Mouse (Mus musculus): ENCODE data around the gene Fam83e. TPM values are rescaled to one million over a fixed set of nuclear protein-coding genes. Genes with fewer than 3 reads are reported as not detected.

Fam83e gene
- polyA plus RNA-seq, 1 experiment from 2014 or later = 0.28 TPM

DNA sequence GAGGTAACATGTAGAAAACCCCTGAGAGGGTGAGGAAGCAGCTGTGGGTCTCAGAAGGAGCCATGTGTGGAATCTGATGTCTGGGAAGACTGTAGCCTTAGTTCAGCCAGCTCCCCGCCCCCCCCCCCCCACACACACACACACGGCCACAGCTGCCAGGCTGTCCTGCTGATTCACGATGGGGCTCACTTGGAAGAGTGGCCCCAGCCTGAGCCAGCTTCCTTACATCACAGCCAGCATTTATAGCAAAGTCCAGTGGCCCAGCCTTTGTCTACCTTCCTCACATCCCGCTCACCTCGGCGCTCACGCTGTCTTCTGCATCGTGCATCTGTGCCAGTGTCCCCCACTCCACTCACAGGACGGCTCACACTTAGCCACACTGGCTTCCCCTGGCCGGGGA, 28.4 kb downstream of the Fam83e start:
- no peaks in the 10 kb centered on the region for H3K27me3 ChIP-seq (ENCODE audit: insufficient read depth, low read length)
- H3K4me2 ChIP-seq (ENCODE audit: low read length) = no peak overlapping the region
- H3K27ac ChIP-seq = 0 out of 2 replicates have a peak overlapping the region, but pooled peaks have one; percentile 13
- H3K4me1 ChIP-seq (replicated peaks; ENCODE audit: insufficient read depth, low read length) = no peaks in the 10 kb centered on the region
- H3K36me3 ChIP-seq (ENCODE audit: insufficient read depth, low read length) = no peaks in the 10 kb centered on the region
- no peak for ATAC-seq (replicated peaks; ENCODE audit: low FRiP score, low read depth)
- DNase-seq (ENCODE audit: low spot score) = no peak
- no peak overlapping the region for H3K9ac ChIP-seq (ENCODE audit: low read depth, low read length)
- H3K4me3 ChIP-seq (replicated peaks; ENCODE audit: low read depth, low read length) = no peak overlapping the region
- no peaks in the 10 kb centered on the region for H3K9me3 ChIP-seq (replicated peaks; ENCODE audit: low read length)
- 29% methylated on average over 8 of the region's 10 CpGs for WGBS
- TF ChIP-seq CTCF (IDR thresholded peaks at IDR 0.05; ENCODE audit: low read depth) = no peak

DNA sequence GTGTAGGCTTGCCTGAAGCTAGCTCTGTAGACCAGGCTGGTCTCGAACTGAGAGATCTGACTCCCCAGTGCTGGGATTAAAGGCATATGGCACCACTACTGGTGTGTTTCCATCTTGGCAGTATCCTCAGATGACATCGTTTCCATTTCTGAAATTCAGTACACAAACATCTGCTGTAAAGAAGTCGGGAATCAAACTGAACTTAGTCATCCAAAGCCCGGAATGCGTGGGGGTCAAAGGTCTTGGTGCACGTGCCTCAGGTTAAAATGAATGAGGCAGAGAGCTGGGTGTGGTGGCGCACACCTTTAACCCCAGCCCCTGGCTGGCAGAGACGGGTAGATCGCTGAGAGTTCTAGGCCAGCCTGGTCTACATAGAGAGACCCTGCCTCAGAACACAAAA, 29.1 kb downstream of the Fam83e start:
- no peak for ATAC-seq (replicated peaks; ENCODE audit: low FRiP score, low read depth)
- no peak for DNase-seq (ENCODE audit: low spot score)
- no peak overlapping the region for H3K9ac ChIP-seq (ENCODE audit: low read depth, low read length)
- no peaks in the 10 kb centered on the region for H3K9me3 ChIP-seq (replicated peaks; ENCODE audit: low read length)
- H3K27ac ChIP-seq = no peak overlapping the region
- no peak overlapping the region for H3K4me3 ChIP-seq (replicated peaks; ENCODE audit: low read depth, low read length)
- H3K4me2 ChIP-seq (ENCODE audit: low read length) = no peak overlapping the region
- H3K4me1 ChIP-seq (replicated peaks; ENCODE audit: insufficient read depth, low read length) = no peaks in the 10 kb centered on the region
- H3K36me3 ChIP-seq (ENCODE audit: insufficient read depth, low read length) = no peaks in the 10 kb centered on the region
- no peak for TF ChIP-seq CTCF (IDR thresholded peaks at IDR 0.05; ENCODE audit: low read depth)
- H3K27me3 ChIP-seq (ENCODE audit: insufficient read depth, low read length) = no peaks in the 10 kb centered on the region
- 52% methylated on average over 9 of the region's 9 CpGs for WGBS

DNA sequence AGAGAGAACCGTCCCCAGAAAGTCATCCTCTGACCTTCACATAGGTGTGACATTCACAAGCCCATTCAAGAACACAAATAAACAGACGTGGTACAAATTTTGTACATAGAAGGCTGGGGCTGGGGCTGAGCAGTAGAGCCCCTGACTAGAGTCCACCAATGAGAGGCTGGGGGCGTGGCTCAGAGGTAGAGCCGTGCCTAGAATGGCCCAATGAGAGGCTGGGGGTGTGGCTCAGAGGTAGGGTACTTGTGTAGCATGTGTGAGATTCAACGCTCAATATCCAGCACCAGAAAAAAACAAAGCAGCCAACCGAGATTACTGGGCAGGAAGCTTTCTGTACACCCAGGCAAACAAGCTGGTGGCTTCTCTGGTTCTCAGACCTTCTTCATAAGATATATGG, 34.7 kb downstream of the Fam83e start:
- 54% methylated on average over 6 of the region's 6 CpGs for WGBS

DNA sequence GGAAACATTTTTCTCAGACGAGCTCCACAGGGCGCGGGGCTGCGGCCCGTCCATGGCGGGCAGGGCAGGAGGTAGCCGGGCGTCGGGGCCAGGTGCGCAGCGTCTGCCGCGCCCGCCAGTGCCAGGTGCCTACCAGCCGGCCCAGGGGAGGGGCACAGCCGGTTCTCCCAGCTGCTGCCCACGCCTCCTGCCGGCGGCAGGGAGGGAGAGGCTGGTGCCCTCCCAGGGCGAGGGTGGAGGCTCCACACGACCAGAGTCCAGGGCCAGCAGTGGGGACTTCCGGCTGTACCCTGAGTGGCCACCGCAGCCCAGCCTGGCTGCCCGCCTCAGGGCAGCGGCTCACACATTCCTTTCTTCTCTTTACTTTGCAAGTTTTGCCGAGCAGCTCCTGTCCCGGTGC, 38.4 kb downstream of the Fam83e start:
- peak; percentile 90 for ATAC-seq (replicated peaks; ENCODE audit: low FRiP score, low read depth)
- 0 out of 2 replicates have a peak overlapping the region, but pooled peaks have one; percentile 14 for H3K9ac ChIP-seq (ENCODE audit: low read depth, low read length)
- 6% methylated on average over 24 of the region's 27 CpGs for WGBS

More for the DNA sequence above, 34.7 kb downstream of the Fam83e start:
- no peaks in the 10 kb centered on the region for H3K36me3 ChIP-seq (ENCODE audit: insufficient read depth, low read length)
- H3K9ac ChIP-seq (ENCODE audit: low read depth, low read length) = no peak overlapping the region
- H3K27me3 ChIP-seq (ENCODE audit: insufficient read depth, low read length) = no peaks in the 10 kb centered on the region
- TF ChIP-seq CTCF (IDR thresholded peaks at IDR 0.05; ENCODE audit: low read depth) = no peak
- ATAC-seq (replicated peaks; ENCODE audit: low FRiP score, low read depth) (no peak), DNase-seq (ENCODE audit: low spot score) (no peak)
- peaks cover 5% of the 10 kb centered on the region; the same call in 1 of the 2 replicates for H3K4me1 ChIP-seq (replicated peaks; ENCODE audit: insufficient read depth, low read length)
- no peak overlapping the region for H3K4me2 ChIP-seq (ENCODE audit: low read length)
- no peak overlapping the region for H3K4me3 ChIP-seq (replicated peaks; ENCODE audit: low read depth, low read length)
- H3K27ac ChIP-seq = no peak overlapping the region
- no peaks in the 10 kb centered on the region for H3K9me3 ChIP-seq (replicated peaks; ENCODE audit: low read length)

DNA sequence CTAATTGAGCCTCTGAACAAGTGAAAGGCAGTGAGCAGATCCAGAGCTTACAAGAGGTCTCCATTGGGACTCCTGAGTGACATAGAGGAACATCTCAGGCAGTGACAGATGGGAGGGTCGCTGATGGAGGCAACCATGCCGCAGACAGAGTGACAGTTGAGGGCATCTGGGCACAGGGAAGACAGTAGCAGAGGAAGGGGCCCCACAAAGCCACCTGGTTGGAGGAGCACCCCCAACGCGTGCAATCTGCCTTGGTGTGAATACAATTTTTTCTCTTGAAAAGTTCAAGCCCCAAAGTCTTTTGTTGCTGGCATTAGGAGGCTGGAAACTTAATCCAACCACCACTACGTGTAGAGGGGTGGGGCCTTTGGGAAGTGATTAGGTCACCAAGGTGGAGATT, 39.1 kb downstream of the Fam83e start:
- no peak for DNase-seq (ENCODE audit: low spot score)
- H3K36me3 ChIP-seq (ENCODE audit: insufficient read depth, low read length) = no peaks in the 10 kb centered on the region
- no peak overlapping the region for H3K4me2 ChIP-seq (ENCODE audit: low read length)
- TF ChIP-seq CTCF (IDR thresholded peaks at IDR 0.05; ENCODE audit: low read depth) = no peak
- no peak overlapping the region for H3K4me3 ChIP-seq (replicated peaks; ENCODE audit: low read depth, low read length)
- no peaks in the 10 kb centered on the region for H3K9me3 ChIP-seq (replicated peaks; ENCODE audit: low read length)
- no peak overlapping the region for H3K27ac ChIP-seq
- no peaks in the 10 kb centered on the region for H3K27me3 ChIP-seq (ENCODE audit: insufficient read depth, low read length)
- no peak overlapping the region for H3K9ac ChIP-seq (ENCODE audit: low read depth, low read length)
- H3K4me1 ChIP-seq (replicated peaks; ENCODE audit: insufficient read depth, low read length) = peaks cover 5% of the 10 kb centered on the region; the same call in 1 of the 2 replicates
- no peak for ATAC-seq (replicated peaks; ENCODE audit: low FRiP score, low read depth)
- 64% methylated on average over 5 of the region's 5 CpGs for WGBS

More for the DNA sequence above, 38.4 kb downstream of the Fam83e start:
- TF ChIP-seq CTCF (IDR thresholded peaks at IDR 0.05; ENCODE audit: low read depth) = peak; percentile 50; the same call in 1 of the 2 replicates
- no peaks in the 10 kb centered on the region for H3K36me3 ChIP-seq (ENCODE audit: insufficient read depth, low read length)
- H3K4me1 ChIP-seq (replicated peaks; ENCODE audit: insufficient read depth, low read length) = peaks cover 5% of the 10 kb centered on the region; the same call in 1 of the 2 replicates
- no peaks in the 10 kb centered on the region for H3K9me3 ChIP-seq (replicated peaks; ENCODE audit: low read length)
- H3K4me2 ChIP-seq (ENCODE audit: low read length) = peak overlapping the region; percentile 51
- H3K27ac ChIP-seq = no peak overlapping the region
- no peaks in the 10 kb centered on the region for H3K27me3 ChIP-seq (ENCODE audit: insufficient read depth, low read length)
- peak; percentile 40 for DNase-seq (ENCODE audit: low spot score)
- H3K4me3 ChIP-seq (replicated peaks; ENCODE audit: low read depth, low read length) = peak overlapping the region; percentile 11; the same call in 1 of the 2 replicates

DNA sequence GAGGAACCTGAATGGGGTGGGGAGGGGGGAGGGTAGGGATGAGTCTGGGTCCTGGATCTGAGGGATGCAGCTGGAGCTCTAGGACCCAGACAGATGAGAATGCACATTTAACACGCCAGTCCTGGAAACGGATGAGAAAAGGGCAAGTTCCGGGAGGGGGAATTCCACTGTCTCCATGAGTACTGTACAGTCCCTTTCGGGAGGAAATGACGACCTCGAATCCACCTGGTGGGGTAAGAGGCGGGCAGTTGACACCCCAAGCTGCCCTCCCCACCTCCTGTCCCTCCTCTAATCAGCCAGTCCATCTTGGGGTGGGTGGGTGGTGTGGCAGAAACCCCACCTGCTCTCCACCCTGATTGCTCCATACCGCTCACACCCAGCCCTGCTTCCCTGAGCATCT, 45.0 kb downstream of the Fam83e start:
- ATAC-seq (replicated peaks; ENCODE audit: low FRiP score, low read depth) (0 out of 2 replicates have a peak, but pooled peaks have one; percentile 36), DNase-seq (ENCODE audit: low spot score) (no peak)
- Histone ChIP-seq H3K36me3 (ENCODE audit: insufficient read depth, low read length) (no peaks in the 10 kb centered on the region), H3K27me3 (ENCODE audit: insufficient read depth, low read length) (no peaks in the 10 kb centered on the region), H3K9me3 (replicated peaks; ENCODE audit: low read length) (no peaks in the 10 kb centered on the region), H3K4me1 (replicated peaks; ENCODE audit: insufficient read depth, low read length) (no peaks in the 10 kb centered on the region; the same call in 1 of the 2 replicates), H3K9ac (ENCODE audit: low read depth, low read length) (no peak overlapping the region), H3K4me3 (replicated peaks; ENCODE audit: low read depth, low read length) (no peak overlapping the region), H3K4me2 (ENCODE audit: low read length) (no peak overlapping the region), H3K27ac (no peak overlapping the region)
- no peak for TF ChIP-seq CTCF (IDR thresholded peaks at IDR 0.05; ENCODE audit: low read depth)
- WGBS = 51% methylated on average over 8 of the region's 8 CpGs

DNA sequence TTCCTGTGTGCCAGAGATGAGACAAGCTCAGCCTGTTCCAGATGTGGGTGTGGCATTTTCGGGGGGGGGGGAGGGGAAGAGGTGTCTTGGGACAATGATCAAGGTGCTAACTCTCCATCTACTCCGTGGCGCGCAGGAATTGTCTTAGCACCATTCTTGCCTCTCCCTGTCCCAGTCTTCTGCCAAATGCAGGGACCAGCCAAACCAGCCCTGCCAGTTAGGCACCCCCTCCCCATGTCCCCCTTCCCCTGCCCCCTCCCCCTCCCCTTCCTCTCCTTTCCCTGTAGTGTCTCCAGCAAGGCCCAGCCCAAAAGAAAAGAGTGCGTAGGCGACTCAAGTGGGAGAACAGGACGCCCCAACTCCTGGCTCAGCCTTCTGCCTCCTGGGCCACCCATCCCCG, 45.8 kb downstream of the Fam83e start:
- no peak for DNase-seq (ENCODE audit: low spot score)
- H3K36me3 ChIP-seq (ENCODE audit: insufficient read depth, low read length) = no peaks in the 10 kb centered on the region
- H3K4me3 ChIP-seq (replicated peaks; ENCODE audit: low read depth, low read length) = no peak overlapping the region
- no peak for ATAC-seq (replicated peaks; ENCODE audit: low FRiP score, low read depth)
- WGBS = 51% methylated on average over 7 of the region's 8 CpGs
- H3K4me2 ChIP-seq (ENCODE audit: low read length) = no peak overlapping the region
- H3K27ac ChIP-seq = no peak overlapping the region
- no peaks in the 10 kb centered on the region for H3K27me3 ChIP-seq (ENCODE audit: insufficient read depth, low read length)
- no peak overlapping the region for H3K9ac ChIP-seq (ENCODE audit: low read depth, low read length)
- TF ChIP-seq CTCF (IDR thresholded peaks at IDR 0.05; ENCODE audit: low read depth) = no peak
- no peaks in the 10 kb centered on the region; the same call in 1 of the 2 replicates for H3K4me1 ChIP-seq (replicated peaks; ENCODE audit: insufficient read depth, low read length)
- no peaks in the 10 kb centered on the region for H3K9me3 ChIP-seq (replicated peaks; ENCODE audit: low read length)

Data from kidney, postnatal 0 days (tissue).